Mouse (Mus musculus): ENCODE data around the gene C1rl. TPM values are rescaled to one million over a fixed set of nuclear protein-coding genes. Genes with fewer than 3 reads are reported as not detected.

Gene C1rl
- polyA plus RNA-seq, 1 experiment: 0.89 TPM

GRCm38 (mm10) chr6:124449668-124450383 lies 43.1 kb upstream of the C1rl start:
- Histone ChIP-seq H3K27me3 (ENCODE audit: control insufficient read depth, insufficient read depth, low read length) (no peaks in the 10 kb centered on the region), H3K4me1 (ENCODE audit: control insufficient read depth, insufficient read depth, low read length) (no peaks in the 10 kb centered on the region; the same call in 1 of the 2 replicates), H3K4me3 (ENCODE audit: control insufficient read depth, low read depth, low read length) (no peak overlapping the region), H3K27ac (ENCODE audit: control insufficient read depth, insufficient read depth, low read depth, low read length) (no peak overlapping the region), H3K36me3 (ENCODE audit: control insufficient read depth, insufficient read depth, low read length) (no peaks in the 10 kb centered on the region)
- TF ChIP-seq CTCF (IDR thresholded peaks at IDR 0.05; ENCODE audit: control insufficient read depth, insufficient read depth, insufficient replicate concordance, low read depth, low read length) (no peak), POLR2A (IDR thresholded peaks at IDR 0.05; ENCODE audit: control insufficient read depth, low read depth, low read length) (no peak)

GRCm38 (mm10) chr6:124451995-124452394 lies 40.9 kb upstream of the C1rl start:
- no peaks in the 10 kb centered on the region for H3K36me3 ChIP-seq (ENCODE audit: control insufficient read depth, insufficient read depth, low read length)

GRCm38 (mm10) chr6:124453756-124454155 lies 39.2 kb upstream of the C1rl start:
- H3K4me3 ChIP-seq (ENCODE audit: control insufficient read depth, low read depth, low read length): no peak overlapping the region
- TF ChIP-seq CTCF (IDR thresholded peaks at IDR 0.05; ENCODE audit: control insufficient read depth, insufficient read depth, insufficient replicate concordance, low read depth, low read length): no peak
- no peak for TF ChIP-seq POLR2A (IDR thresholded peaks at IDR 0.05; ENCODE audit: control insufficient read depth, low read depth, low read length)
- H3K36me3 ChIP-seq (ENCODE audit: control insufficient read depth, insufficient read depth, low read length): no peaks in the 10 kb centered on the region
- H3K4me1 ChIP-seq (ENCODE audit: control insufficient read depth, insufficient read depth, low read length): no peaks in the 10 kb centered on the region; the same call in 1 of the 2 replicates
- no peaks in the 10 kb centered on the region for H3K27me3 ChIP-seq (ENCODE audit: control insufficient read depth, insufficient read depth, low read length)
- no peak overlapping the region for H3K27ac ChIP-seq (ENCODE audit: control insufficient read depth, insufficient read depth, low read depth, low read length)

More at GRCm38 (mm10) chr6:124451995-124452394, 40.9 kb upstream of the C1rl start:
- H3K4me1 ChIP-seq (ENCODE audit: control insufficient read depth, insufficient read depth, low read length): no peaks in the 10 kb centered on the region; the same call in 1 of the 2 replicates
- no peak overlapping the region for H3K4me3 ChIP-seq (ENCODE audit: control insufficient read depth, low read depth, low read length)
- H3K27ac ChIP-seq (ENCODE audit: control insufficient read depth, insufficient read depth, low read depth, low read length): no peak overlapping the region
- no peaks in the 10 kb centered on the region for H3K27me3 ChIP-seq (ENCODE audit: control insufficient read depth, insufficient read depth, low read length)
- TF ChIP-seq POLR2A (IDR thresholded peaks at IDR 0.05; ENCODE audit: control insufficient read depth, low read depth, low read length): no peak
- no peak for TF ChIP-seq CTCF (IDR thresholded peaks at IDR 0.05; ENCODE audit: control insufficient read depth, insufficient read depth, insufficient replicate concordance, low read depth, low read length)

GRCm38 (mm10) chr6:124456243-124456642 lies 36.7 kb upstream of the C1rl start:
- H3K36me3 ChIP-seq (ENCODE audit: control insufficient read depth, insufficient read depth, low read length): no peaks in the 10 kb centered on the region
- H3K27me3 ChIP-seq (ENCODE audit: control insufficient read depth, insufficient read depth, low read length): no peaks in the 10 kb centered on the region
- H3K4me1 ChIP-seq (ENCODE audit: control insufficient read depth, insufficient read depth, low read length): no peaks in the 10 kb centered on the region
- no peak overlapping the region for H3K4me3 ChIP-seq (ENCODE audit: control insufficient read depth, low read depth, low read length)
- no peak overlapping the region for H3K27ac ChIP-seq (ENCODE audit: control insufficient read depth, insufficient read depth, low read depth, low read length)
- TF ChIP-seq POLR2A (IDR thresholded peaks at IDR 0.05; ENCODE audit: control insufficient read depth, low read depth, low read length): no peak
- no peak for TF ChIP-seq CTCF (IDR thresholded peaks at IDR 0.05; ENCODE audit: control insufficient read depth, insufficient read depth, insufficient replicate concordance, low read depth, low read length)

GRCm38 (mm10) chr6:124457827-124458226 lies 35.1 kb upstream of the C1rl start:
- Histone ChIP-seq H3K27me3 (ENCODE audit: control insufficient read depth, insufficient read depth, low read length) (no peaks in the 10 kb centered on the region), H3K27ac (ENCODE audit: control insufficient read depth, insufficient read depth, low read depth, low read length) (no peak overlapping the region)
- TF ChIP-seq CTCF (IDR thresholded peaks at IDR 0.05; ENCODE audit: control insufficient read depth, insufficient read depth, insufficient replicate concordance, low read depth, low read length) (no peak), POLR2A (IDR thresholded peaks at IDR 0.05; ENCODE audit: control insufficient read depth, low read depth, low read length) (no peak)

GRCm38 (mm10) chr6:124458505-124458904 lies 34.4 kb upstream of the C1rl start:
- Histone ChIP-seq H3K27me3 (ENCODE audit: control insufficient read depth, insufficient read depth, low read length) (no peaks in the 10 kb centered on the region), H3K4me1 (ENCODE audit: control insufficient read depth, insufficient read depth, low read length) (no peaks in the 10 kb centered on the region), H3K36me3 (ENCODE audit: control insufficient read depth, insufficient read depth, low read length) (no peaks in the 10 kb centered on the region), H3K27ac (ENCODE audit: control insufficient read depth, insufficient read depth, low read depth, low read length) (no peak overlapping the region), H3K4me3 (ENCODE audit: control insufficient read depth, low read depth, low read length) (no peak overlapping the region)
- TF ChIP-seq POLR2A (IDR thresholded peaks at IDR 0.05; ENCODE audit: control insufficient read depth, low read depth, low read length) (no peak), CTCF (IDR thresholded peaks at IDR 0.05; ENCODE audit: control insufficient read depth, insufficient read depth, insufficient replicate concordance, low read depth, low read length) (no peak)

More at GRCm38 (mm10) chr6:124457827-124458226, 35.1 kb upstream of the C1rl start:
- no peak overlapping the region for H3K4me3 ChIP-seq (ENCODE audit: control insufficient read depth, low read depth, low read length)
- no peaks in the 10 kb centered on the region for H3K36me3 ChIP-seq (ENCODE audit: control insufficient read depth, insufficient read depth, low read length)
- no peaks in the 10 kb centered on the region for H3K4me1 ChIP-seq (ENCODE audit: control insufficient read depth, insufficient read depth, low read length)

- Histone ChIP-seq H3K4me1 (ENCODE audit: control insufficient read depth, insufficient read depth, low read length) (peaks cover 2% of the 10 kb centered on the region), H3K36me3 (ENCODE audit: control insufficient read depth, insufficient read depth, low read length) (no peaks in the 10 kb centered on the region), H3K27me3 (ENCODE audit: control insufficient read depth, insufficient read depth, low read length) (no peaks in the 10 kb centered on the region), H3K4me3 (ENCODE audit: control insufficient read depth, low read depth, low read length) (no peak overlapping the region), H3K27ac (ENCODE audit: control insufficient read depth, insufficient read depth, low read depth, low read length) (no peak overlapping the region)
- TF ChIP-seq CTCF (IDR thresholded peaks at IDR 0.05; ENCODE audit: control insufficient read depth, insufficient read depth, insufficient replicate concordance, low read depth, low read length): no peak
Measured at GRCm38 (mm10) chr6:124459388-124459787, 33.5 kb upstream of the C1rl start.

Data from testis, adult 2 months (tissue).